Mouse (Mus musculus): Measurements from ENCODE around the gene Bglap.

- no peak for TF ChIP-seq CHD1 (IDR thresholded peaks at IDR 0.05; ENCODE audit: low read depth, low read length)
- no peak for TF ChIP-seq ZC3H11A (IDR thresholded peaks at IDR 0.05; ENCODE audit: low read depth, low read length)
- no peak for TF ChIP-seq EP300 (IDR thresholded peaks at IDR 0.05; ENCODE audit: low read length)
- TF ChIP-seq POLR2AphosphoS2 (IDR thresholded peaks at IDR 0.05; ENCODE audit: low read depth, low read length): no peak
- no peak for TF ChIP-seq POLR2A (IDR thresholded peaks at IDR 0.05; ENCODE audit: low read depth, low read length)
- TF ChIP-seq MAZ (IDR thresholded peaks at IDR 0.05; ENCODE audit: low read depth, low read length): no peak
- no peak for TF ChIP-seq HCFC1 (IDR thresholded peaks at IDR 0.05; ENCODE audit: low read depth, low read length)
- TF ChIP-seq ELF1 (IDR thresholded peaks at IDR 0.05; ENCODE audit: low read depth, low read length): no peak
- no peak for TF ChIP-seq JUN (IDR thresholded peaks at IDR 0.05; ENCODE audit: insufficient read depth, low read depth, low read length)
- TF ChIP-seq UBTF (IDR thresholded peaks at IDR 0.05; ENCODE audit: low read depth, low read length): no peak
- TF ChIP-seq ETS1 (conservative IDR thresholded peaks at IDR 0.05; ENCODE audit: low read depth, low read length): no peak
These were observed 43.2 kb upstream of the Bglap start for GRCm38 (mm10) chr3:88427342-88427905.

Data from CH12.LX (cell line).